Mouse (Mus musculus): ENCODE data around the gene Scn3a. TPM values are rescaled to one million over a fixed set of nuclear protein-coding genes. Genes with fewer than 3 reads are reported as not detected.

Scn3a gene
- total RNA-seq, 2 experiments from 2014 or later = 0.19 to 0.23 TPM

DNA sequence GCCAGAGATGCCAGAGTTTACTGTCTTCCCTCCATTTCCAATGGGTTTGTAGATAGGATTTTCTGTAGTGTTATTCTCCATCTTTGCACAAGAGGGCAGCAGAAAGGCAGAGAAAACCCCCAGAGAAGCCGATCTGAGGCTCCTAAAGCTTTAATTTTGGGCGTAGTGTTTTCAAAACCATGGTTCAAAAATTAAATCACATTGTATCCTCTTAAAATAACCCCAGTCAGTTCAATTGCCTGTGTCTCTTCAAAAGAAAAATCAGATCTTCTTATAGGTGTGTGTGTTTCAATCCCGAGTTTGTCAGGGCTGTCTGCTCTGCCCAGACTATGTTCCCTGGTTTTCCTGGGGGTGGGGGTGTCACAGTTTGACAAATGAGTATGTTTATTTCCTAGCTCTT is 153.7 kb downstream of the Scn3a start:
- DNase-seq (ENCODE audit: low spot score) = peak; percentile 20

Other genes starting within 250 kb of the Scn3a start
- gene Slc38a11, start 203.6 kb downstream of the Scn3a start, total RNA-seq (2021) = under 1 TPM; 0.71 to 0.78 TPM
- under 1 TPM; 0.74 to 0.94 TPM for gene Scn2a, start 53.1 kb upstream of the Scn3a start, total RNA-seq (2021)